Comparison of ENCODE assay signal across 18 mouse cellular contexts in genomic region chr5:87573490-87573889, GRCm38 (mm10). TPM values are rescaled to one million over a fixed set of nuclear protein-coding genes. Genes with fewer than 3 reads are reported as not detected.
DNase-seq lines count a peak whose midpoint lies in the region; ATAC-seq and TF ChIP-seq lines count a peak whose summit lies in the region.
"Had no signal": no experiment of that assay in that cellular context is flagged by ENCODE, and none has a peak within 500 bp of the region (broad histone marks: within the 10 kb centered on the region; RNA-seq: fewer than 3 reads in every experiment).

No protein-coding gene starts in this region.

- H3K4me3 ChIP-seq in kidney, adult 2 months (ENCODE audit: insufficient read depth, low read depth, low read length) = peak overlapping the region; percentile 14; the same call in 1 of the 2 replicates
- H3K4me3 ChIP-seq in limb, embryonic 11.5 days (ENCODE audit: low read depth, low read length) = no peak overlapping the region
- H3K4me3 ChIP-seq in cerebellum, adult 2 months (replicated peaks; ENCODE audit: insufficient read depth, low read depth, low read length) = no peak overlapping the region
- H3K4me3 ChIP-seq: forebrain, embryonic 13.5 days; midbrain, embryonic 10.5 days had no signal

- no peaks in the 10 kb centered on the region; the same call in 1 of the 2 replicates for H3K36me3 ChIP-seq in kidney, adult 2 months (ENCODE audit: control insufficient read depth, insufficient read depth, low read length)
- H3K36me3 ChIP-seq in limb, embryonic 11.5 days (ENCODE audit: control insufficient read depth, insufficient read depth, low read length) = no peaks in the 10 kb centered on the region
- H3K36me3 ChIP-seq: midbrain, embryonic 10.5 days had no signal

- peak; percentile 1 for DNase-seq in ZHBTc4 (ENCODE audit: low read depth, low spot score)
- peak; percentile 1 for DNase-seq in brain, embryonic 14.5 days (ENCODE audit: low read depth)
- DNase-seq in kidney, adult 2 months = peak; percentile 72
- DNase-seq in limb, embryonic 11.5 days (ENCODE audit: low spot score) = peak; percentile 28
- DNase-seq in layer of hippocampus, postnatal 10 days (ENCODE audit: low spot score in 2 of 2) = no peak
- no peak for DNase-seq in cerebellum, adult 2 months
- DNase-seq: adrenal gland, postnatal 10 days; lung, adult 2 months had no signal

- peak overlapping the region; percentile 93 for H3K27ac ChIP-seq in kidney, adult 2 months (ENCODE audit: insufficient read depth, low read depth, low read length)
- peak overlapping the region; percentile 42; the same call in 1 of the 2 replicates for H3K27ac ChIP-seq in limb, embryonic 11.5 days (replicated peaks; ENCODE audit: low read depth, low read length)
- no peak overlapping the region for H3K27ac ChIP-seq in cerebellum, adult 2 months (ENCODE audit: insufficient read depth, low read length)
- H3K27ac ChIP-seq: forebrain, embryonic 13.5 days; midbrain, embryonic 10.5 days had no signal

- no peak for TF ChIP-seq POLR2A in brain, embryonic 14.5 days (IDR thresholded peaks at IDR 0.05; ENCODE audit: borderline replicate concordance, extremely low read depth, insufficient read depth, insufficient read length, poor library complexity, severe bottlenecking)
- TF ChIP-seq POLR2A in kidney, adult 2 months (IDR thresholded peaks at IDR 0.05; ENCODE audit: low read depth, low read length) = no peak
- no peak for TF ChIP-seq POLR2A in cerebellum, adult 2 months (IDR thresholded peaks at IDR 0.05; ENCODE audit: borderline replicate concordance, insufficient read depth, low read length)

- no peaks in the 10 kb centered on the region for H3K9me3 ChIP-seq in limb, embryonic 11.5 days (ENCODE audit: control insufficient read depth, low read length)
- H3K9me3 ChIP-seq: forebrain, embryonic 13.5 days; midbrain, embryonic 10.5 days had no signal

- no peak for TF ChIP-seq CTCF in brain, embryonic 14.5 days (IDR thresholded peaks at IDR 0.05; ENCODE audit: borderline replicate concordance, extremely low read depth, insufficient read depth, insufficient read length)
- no peak for TF ChIP-seq CTCF in kidney, adult 2 months (conservative IDR thresholded peaks at IDR 0.05; ENCODE audit: insufficient read depth, insufficient read length, low read depth, low read length)
- TF ChIP-seq CTCF in cerebellum, adult 2 months (IDR thresholded peaks at IDR 0.05; ENCODE audit: borderline replicate concordance, insufficient read depth, low read depth, low read length) = no peak

- H3K27me3 ChIP-seq in kidney, adult 2 months (replicated peaks; ENCODE audit: control insufficient read depth, insufficient read depth, low read length) = no peaks in the 10 kb centered on the region
- no peaks in the 10 kb centered on the region for H3K27me3 ChIP-seq in limb, embryonic 11.5 days (ENCODE audit: control insufficient read depth, insufficient read depth, low read length)
- H3K27me3 ChIP-seq in cerebellum, adult 2 months (ENCODE audit: control insufficient read depth, insufficient read depth, low read length) = no peaks in the 10 kb centered on the region
- H3K27me3 ChIP-seq: forebrain, embryonic 13.5 days had no signal

- H3K9ac ChIP-seq in limb, embryonic 11.5 days (ENCODE audit: low read length) = no peak overlapping the region
- H3K9ac ChIP-seq: forebrain, embryonic 13.5 days had no signal

- ATAC-seq in limb, embryonic 11.5 days (ENCODE audit: insufficient number of reproducible peaks, low FRiP score, low TSS enrichment, low read depth) = 0 out of 2 replicates have a peak, but pooled peaks have one; percentile 13
- no peak for ATAC-seq in erythroblast, adult 5-6 weeks (replicated peaks; ENCODE audit: low FRiP score, poor library complexity, severe bottlenecking)
- ATAC-seq: forebrain, embryonic 13.5 days had no signal

- H3K4me2 ChIP-seq in limb, embryonic 11.5 days (ENCODE audit: low read depth, severe bottlenecking) = no peak overlapping the region
- H3K4me2 ChIP-seq: forebrain, embryonic 13.5 days had no signal

- H3K4me1 ChIP-seq in kidney, adult 2 months (ENCODE audit: control insufficient read depth, insufficient read depth, low read length) = no peaks in the 10 kb centered on the region
- H3K4me1 ChIP-seq in limb, embryonic 11.5 days (ENCODE audit: control insufficient read depth, insufficient read depth, low read length) = no peaks in the 10 kb centered on the region
- no peaks in the 10 kb centered on the region for H3K4me1 ChIP-seq in cerebellum, adult 2 months (ENCODE audit: control insufficient read depth, insufficient read depth, low read length)
- H3K4me1 ChIP-seq: forebrain, embryonic 13.5 days; midbrain, embryonic 10.5 days had no signal

- 26% methylated on average over 5 of the region's 5 CpGs for WGBS in kidney, adult 2 months
- WGBS in limb, embryonic 11.5 days = 44% methylated on average over 5 of the region's 5 CpGs
- WGBS in cerebellum, adult 2 months = 72% methylated on average over 5 of the region's 5 CpGs

RNA-seq across cellular contexts. Expression of gene Sult1d1, which starts 4.7 kb away (rescaled TPM):
- not detected in 2 replicates for polyA plus RNA-seq in brain, embryonic 14.5 days (2012; rRNA removed)
- 20.3 and 34.2 TPM in 2 replicates for polyA plus RNA-seq in kidney, adult 2 months (2012; rRNA removed)
- polyA plus RNA-seq in limb, embryonic 11.5 days (2014; fragmentation: Nextera tagmentation; extraction: Ambion mirVana) = not detected in 2 replicates
- total RNA-seq in layer of hippocampus, postnatal 10 days (2021) = not detected
- total RNA-seq in erythroblast, adult 5-6 weeks (2015; ENCODE audit: low replicate concordance) = not detected in 2 replicates
- total RNA-seq in erythroblast, adult 5-6 weeks (2017; ENCODE audit: low replicate concordance) = not detected in 2 replicates
- not detected in 2 replicates for polyA plus RNA-seq in cerebellum, adult 2 months (2012; rRNA removed)
- total RNA-seq: granulocyte monocyte progenitor cell, adult 5-6 weeks; layer of hippocampus, adult 8-10 months; left cerebral cortex, postnatal 14 days had no signal
- polyA plus RNA-seq: cortical plate, adult 2 months; forebrain, embryonic 13.5 days; heart, postnatal 0 days; midbrain, embryonic 10.5 days; spleen, adult 2 months; testis, adult 2 months had no signal

RNA-seq across cellular contexts. Expression of gene Sult1e1, which starts 17.9 kb away (rescaled TPM):
- polyA plus RNA-seq in brain, embryonic 14.5 days (2012; rRNA removed) = not detected in 2 replicates
- polyA plus RNA-seq in kidney, adult 2 months (2012; rRNA removed) = not detected in 2 replicates
- not detected in 2 replicates for polyA plus RNA-seq in limb, embryonic 11.5 days (2014; fragmentation: Nextera tagmentation; extraction: Ambion mirVana)
- total RNA-seq in layer of hippocampus, postnatal 10 days (2021) = not detected
- total RNA-seq in erythroblast, adult 5-6 weeks (2015; ENCODE audit: low replicate concordance) = not detected in 2 replicates
- total RNA-seq in erythroblast, adult 5-6 weeks (2017; ENCODE audit: low replicate concordance) = not detected in 2 replicates
- polyA plus RNA-seq in cerebellum, adult 2 months (2012; rRNA removed) = not detected in 2 replicates
- total RNA-seq: granulocyte monocyte progenitor cell, adult 5-6 weeks; layer of hippocampus, adult 8-10 months; left cerebral cortex, postnatal 14 days had no signal
- polyA plus RNA-seq: cortical plate, adult 2 months; forebrain, embryonic 13.5 days; heart, postnatal 0 days; lung, adult 2 months; spleen, adult 2 months had no signal

RNA-seq across cellular contexts. Expression of gene Sult1b1, which starts 35.5 kb away (rescaled TPM):
- polyA plus RNA-seq in brain, embryonic 14.5 days (2012; rRNA removed) = not detected in 2 replicates
- polyA plus RNA-seq in kidney, adult 2 months (2012; rRNA removed) = 0.72 and 0.92 TPM in 2 replicates
- not detected in 2 replicates for polyA plus RNA-seq in limb, embryonic 11.5 days (2014; fragmentation: Nextera tagmentation; extraction: Ambion mirVana)
- not detected for total RNA-seq in layer of hippocampus, postnatal 10 days (2021)
- not detected in 2 replicates for total RNA-seq in erythroblast, adult 5-6 weeks (2015; ENCODE audit: low replicate concordance)
- total RNA-seq in erythroblast, adult 5-6 weeks (2017; ENCODE audit: low replicate concordance) = not detected in 2 replicates
- not detected in 2 replicates for polyA plus RNA-seq in cerebellum, adult 2 months (2012; rRNA removed)
- total RNA-seq: granulocyte monocyte progenitor cell, adult 5-6 weeks; layer of hippocampus, adult 8-10 months; left cerebral cortex, postnatal 14 days had no signal
- polyA plus RNA-seq: cortical plate, adult 2 months; forebrain, embryonic 13.5 days; heart, postnatal 0 days; lung, adult 2 months; midbrain, embryonic 10.5 days; spleen, adult 2 months; testis, adult 2 months had no signal

Comparison
In these comparisons a context has a peak if more than half of its experiments do, and no peak if none do; other contexts are left out.
1. DNase-seq: peak in ZHBTc4 (single experiment), brain, embryonic 14.5 days (single experiment), kidney, adult 2 months (single experiment) and limb, embryonic 11.5 days (single experiment); none in layer of hippocampus, postnatal 10 days (0 of 2) and cerebellum, adult 2 months (0 of 2).
2. RNA of gene Sult1d1, which starts 4.7 kb away (polyA plus RNA-seq): 20.3 to 34.2 TPM in kidney, adult 2 months; not detected in brain, embryonic 14.5 days, not detected in limb, embryonic 11.5 days and not detected in cerebellum, adult 2 months; every median in the first group is over 10 times any median in the second.